Mouse (Mus musculus) cerebellum, adult 18-20 months (tissue): Measurements from ENCODE around the gene Gja5.

Source experiments
- DNase-seq, 2 experiments: peaks; one replicate each; pipeline ENCODE4 v3.0.0; 2021

The Gja5 gene

DNA sequence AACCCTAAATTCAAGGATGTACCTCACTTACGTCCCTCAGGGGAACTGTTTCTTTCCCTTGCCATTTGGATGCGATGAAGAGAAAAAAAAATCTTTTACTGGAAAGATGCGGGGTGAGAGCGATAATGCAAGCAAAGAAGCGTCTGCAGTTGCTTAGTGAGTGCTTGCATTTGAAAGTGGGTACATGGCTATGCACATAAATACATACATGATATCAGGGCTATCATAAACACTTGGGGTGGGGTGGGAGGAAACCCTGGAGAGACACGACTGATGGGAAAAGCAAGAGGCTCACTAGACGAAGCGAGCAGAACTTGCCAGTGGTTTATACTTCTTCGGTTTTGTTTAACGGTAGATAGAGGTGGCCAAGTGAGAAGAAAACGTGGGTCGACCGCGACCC lies at the start of gene Gja5:
Gja5 (plus strand) TSS at position 301 of the 400 bp plus-strand sequence.
- DNase-seq, result no peak

- no peak for DNase-seq
Measured at GRCm38 (mm10) chr3:96855833-96856232, 48.7 kb upstream of the Gja5 start.

DNA sequence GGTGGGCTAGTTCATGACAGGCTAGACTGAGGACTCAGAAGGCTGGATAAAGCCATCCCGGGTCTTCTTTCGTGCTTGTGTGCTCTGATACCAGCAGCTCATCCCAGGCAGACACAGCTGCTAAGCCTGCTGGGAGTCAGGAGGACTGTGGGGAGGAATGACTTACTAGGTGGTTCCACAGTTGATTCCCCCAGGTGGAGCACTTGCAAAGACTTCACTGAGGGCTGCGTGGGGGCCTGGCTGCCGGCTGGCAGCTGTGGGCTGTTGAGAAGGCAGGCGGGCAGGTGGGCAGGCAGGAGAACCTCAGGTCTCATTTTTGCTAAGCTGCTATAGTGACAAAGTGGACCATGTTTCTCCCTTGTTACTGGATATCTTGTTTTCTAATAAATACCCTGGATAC lies 44.0 kb upstream of the Gja5 start:
- no peak for DNase-seq

DNA sequence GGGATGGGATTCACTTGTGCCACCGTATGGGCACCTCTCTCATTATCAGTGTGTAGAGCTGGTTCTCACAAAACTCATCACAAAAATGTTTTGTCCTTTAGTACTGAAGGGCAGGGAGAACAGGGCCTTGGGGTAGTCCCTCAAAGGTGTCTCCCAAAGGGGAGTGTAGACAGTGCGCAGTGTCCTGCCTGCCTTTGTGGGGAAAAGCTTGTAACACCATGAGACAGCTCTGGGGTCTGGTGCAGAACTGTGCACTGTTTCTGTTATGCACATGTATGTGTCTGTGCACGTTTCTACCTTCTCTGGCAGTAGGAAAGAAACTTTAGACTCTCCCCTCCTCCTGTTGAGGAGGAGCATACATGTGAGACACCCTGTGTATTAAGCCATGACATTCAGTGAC lies 36.6 kb upstream of the Gja5 start:
- no peak for DNase-seq

- DNase-seq, result no peak
Measured at GRCm38 (mm10) chr3:96868566-96868965, 35.9 kb upstream of the Gja5 start.

- DNase-seq, result no peak
Measured at GRCm38 (mm10) chr3:96869091-96869490, 35.4 kb upstream of the Gja5 start.

DNA sequence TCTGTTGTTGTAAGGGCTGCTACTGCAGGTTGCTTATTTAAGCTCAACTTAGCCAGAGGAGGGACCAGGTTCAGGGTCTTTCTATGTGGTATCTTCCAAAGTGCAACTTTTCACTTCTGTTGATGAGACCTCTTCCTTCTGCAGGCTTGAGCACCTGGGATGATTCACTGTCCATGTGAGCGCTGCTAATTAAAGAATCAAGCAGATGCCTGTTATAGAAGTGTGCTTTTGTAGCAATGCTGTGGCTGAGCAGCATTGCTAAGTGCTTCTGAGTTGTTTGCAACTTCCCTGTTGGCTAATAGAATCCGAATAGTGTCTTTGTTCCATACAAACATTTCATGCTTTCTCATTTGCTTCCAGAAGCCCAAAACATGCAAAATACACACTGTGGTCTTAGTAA lies 34.2 kb upstream of the Gja5 start:
- DNase-seq, result no peak

DNA sequence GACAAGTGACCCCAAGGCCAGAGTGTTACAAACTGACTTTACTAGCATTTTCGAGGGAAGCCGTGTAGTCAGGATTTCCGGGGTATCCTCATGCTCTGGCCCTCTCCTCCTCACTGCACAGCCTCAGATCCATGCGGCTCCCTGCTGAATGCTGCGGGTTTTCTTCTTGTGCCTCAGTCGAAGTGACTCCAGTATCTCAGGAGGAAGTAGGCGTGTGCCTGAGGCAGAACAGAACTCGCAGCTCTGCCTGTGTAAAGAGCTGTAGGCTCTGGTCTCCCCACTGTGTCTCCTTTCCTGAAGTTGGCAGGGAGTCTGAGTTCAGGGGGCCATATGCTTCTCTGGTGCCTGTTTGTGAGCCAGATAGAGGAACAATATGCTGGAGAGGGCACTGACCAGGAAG lies 33.4 kb upstream of the Gja5 start:
- DNase-seq, result no peak

- no peak for DNase-seq
Measured at GRCm38 (mm10) chr3:96872501-96872900, 32.0 kb upstream of the Gja5 start.

GRCm38 (mm10) chr3:96874808-96875571 lies 29.5 kb upstream of the Gja5 start:
- DNase-seq, result no peak

GRCm38 (mm10) chr3:96879536-96879935 lies 25.0 kb upstream of the Gja5 start:
- DNase-seq, result no peak

DNA sequence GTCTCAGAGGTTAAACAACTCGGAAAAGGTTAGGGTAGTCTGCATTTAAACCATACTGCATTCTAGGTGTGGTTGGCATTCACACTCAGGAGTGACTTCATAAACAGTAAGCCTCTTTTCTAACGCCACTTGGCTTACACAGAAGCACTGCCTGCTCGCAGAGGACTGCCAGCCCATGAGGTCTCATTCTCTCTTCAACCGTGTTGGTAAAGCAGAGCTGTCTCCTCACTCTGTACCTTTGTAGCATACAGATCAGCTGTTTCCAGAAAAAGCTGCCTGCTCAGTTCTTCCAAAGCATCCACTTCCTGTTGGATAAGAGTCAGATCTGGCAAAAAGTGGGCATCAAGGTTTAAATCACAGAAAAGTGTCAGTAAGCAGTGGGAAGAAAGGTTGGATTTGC lies 24.1 kb upstream of the Gja5 start:
- no peak for DNase-seq

DNA sequence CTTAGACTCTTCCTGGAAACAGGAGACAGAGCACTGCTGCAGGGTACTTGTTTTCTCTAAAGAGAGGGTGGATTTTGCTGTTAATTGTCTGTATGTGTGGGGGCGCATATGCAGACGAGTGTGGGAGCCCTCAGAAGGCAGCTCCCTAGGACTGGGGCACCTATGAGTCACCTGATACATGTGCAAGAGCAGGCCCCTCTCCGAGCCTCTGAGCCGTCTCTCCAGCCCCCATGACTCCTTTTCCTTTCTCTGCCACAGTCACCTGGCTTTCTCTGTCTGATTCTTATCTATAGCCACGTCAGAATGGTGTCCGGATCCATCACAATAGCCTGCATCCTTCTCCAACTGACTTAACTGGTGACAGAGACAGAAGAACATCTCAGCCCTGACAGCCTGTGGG lies 22.9 kb upstream of the Gja5 start:
- no peak for DNase-seq

- DNase-seq, result no peak
Measured at GRCm38 (mm10) chr3:96882061-96882849, 22.2 kb upstream of the Gja5 start.

- DNase-seq, result no peak
Measured at GRCm38 (mm10) chr3:96883690-96884089, 20.8 kb upstream of the Gja5 start.

DNA sequence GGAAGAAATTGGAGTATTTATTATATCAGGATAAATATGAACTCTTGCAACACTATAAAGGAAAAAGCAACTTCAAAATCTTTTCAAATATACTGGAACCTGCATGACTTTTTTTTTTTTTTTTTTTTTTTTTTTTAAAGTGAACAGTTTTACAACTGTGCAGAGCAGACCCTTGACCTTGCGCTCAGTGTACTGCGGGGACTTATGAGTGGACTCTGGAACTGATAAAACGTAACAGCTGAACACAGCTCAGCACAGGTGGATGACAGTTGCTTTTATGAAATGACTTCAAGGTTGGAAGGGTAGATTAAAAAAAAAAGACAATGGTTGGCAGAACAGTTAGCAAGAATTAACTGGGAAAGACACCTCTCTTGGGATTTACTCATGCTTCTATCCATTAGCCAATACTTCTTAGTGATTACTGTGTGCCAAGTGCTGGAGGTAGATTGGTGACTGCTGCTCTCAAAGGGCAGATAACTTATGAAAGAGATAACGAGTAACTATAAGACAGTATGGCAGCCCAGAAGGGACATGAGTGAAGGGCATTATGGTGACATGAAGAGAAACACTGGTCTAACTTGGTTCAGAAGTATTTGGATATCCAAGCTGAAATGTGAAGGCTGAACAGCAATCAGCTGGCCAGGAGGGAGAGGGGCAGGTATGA lies 2.0 kb upstream of the Gja5 start:
- no peak for DNase-seq

DNA sequence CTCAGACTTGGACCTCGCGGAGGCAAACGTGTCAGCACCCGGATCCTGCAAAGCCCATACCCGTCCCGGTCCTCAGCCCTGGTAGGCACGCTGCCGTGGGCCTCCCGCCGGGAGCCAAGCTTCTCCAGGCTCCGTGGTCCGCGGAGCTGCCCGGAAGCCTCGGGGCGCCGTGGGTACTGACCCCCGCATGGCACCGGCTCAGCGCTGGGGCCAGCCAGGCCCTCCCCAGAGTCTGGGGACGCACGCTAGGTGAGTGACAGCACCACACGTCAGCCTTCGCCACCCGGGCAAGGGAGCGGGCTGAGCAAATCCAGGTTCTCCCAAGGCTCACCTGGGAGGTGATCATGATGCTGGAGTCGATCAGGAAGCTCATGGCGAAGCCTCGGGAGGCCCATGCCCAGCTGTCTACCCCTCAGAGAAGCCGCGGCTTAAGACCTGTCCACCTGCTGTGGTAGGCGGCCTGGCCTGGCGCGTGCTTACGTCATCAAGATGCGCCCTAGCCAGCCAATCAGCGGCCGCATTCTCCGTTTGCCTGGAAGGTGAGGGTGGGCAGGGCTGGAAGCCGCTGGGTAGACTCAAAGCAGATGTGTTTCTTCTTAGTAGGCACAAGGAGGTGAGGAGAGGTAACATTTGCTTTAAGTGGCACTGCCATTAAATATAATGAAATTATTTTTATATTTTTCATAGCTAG lies 503 bp downstream of the Gja5 start, which contains the start of gene Gpr89:
Gpr89 (minus strand) TSS at position 496 of the 691 bp plus-strand sequence.
- peak; percentile 96 to 97 for DNase-seq

DNA sequence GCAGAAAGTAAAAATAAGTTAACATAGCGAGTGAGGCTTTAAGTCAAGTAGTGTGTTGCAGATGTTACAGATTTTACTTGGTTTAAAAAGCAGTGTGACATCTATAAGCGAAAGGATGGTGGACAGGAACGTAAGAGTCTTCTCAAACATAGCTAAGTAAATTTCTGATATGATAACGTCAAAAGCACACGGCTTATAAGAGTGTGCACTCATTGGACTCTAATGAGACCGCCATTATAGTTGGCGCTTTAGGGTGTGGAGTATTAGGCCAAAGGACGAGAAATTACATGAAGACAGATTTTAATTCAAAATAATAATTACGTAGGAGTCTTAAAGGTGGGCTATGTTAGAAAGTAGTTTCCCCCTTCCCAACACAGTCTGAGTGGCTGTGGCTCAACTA lies 1.1 kb downstream of the Gja5 start:
- no peak for DNase-seq

GRCm38 (mm10) chr3:96920991-96921390 lies 16.5 kb downstream of the Gja5 start:
- no peak for DNase-seq

- no peak for DNase-seq
Measured at GRCm38 (mm10) chr3:96924631-96925030, 20.1 kb downstream of the Gja5 start.

GRCm38 (mm10) chr3:96925920-96926319 lies 21.4 kb downstream of the Gja5 start, which contains the start of gene Gja8:
TSS of gene Gja8 (minus strand) at chr3:96926020.
- DNase-seq, result no peak

DNA sequence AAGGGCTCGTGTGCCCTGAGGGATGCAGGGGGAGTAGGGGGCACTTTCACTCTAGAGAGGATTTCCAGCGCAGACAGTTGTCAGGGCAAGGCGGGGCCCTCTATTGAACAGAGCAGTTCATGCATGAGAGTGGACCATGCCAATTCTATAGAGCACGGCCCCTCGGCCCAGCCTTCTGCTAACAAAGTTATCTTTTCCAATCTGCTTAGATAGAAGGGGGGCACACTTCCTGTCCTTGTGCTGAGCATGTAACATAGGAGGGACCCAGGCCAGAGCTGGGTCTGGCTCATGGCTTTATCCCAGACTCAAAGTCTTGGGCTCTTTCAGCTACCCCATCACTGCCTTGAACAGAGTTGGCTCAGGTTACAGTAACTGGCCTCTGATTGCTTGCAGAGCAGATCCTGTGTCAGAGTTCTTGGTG lies 26.8 kb downstream of the Gja5 start:
- DNase-seq, result no peak

DNA sequence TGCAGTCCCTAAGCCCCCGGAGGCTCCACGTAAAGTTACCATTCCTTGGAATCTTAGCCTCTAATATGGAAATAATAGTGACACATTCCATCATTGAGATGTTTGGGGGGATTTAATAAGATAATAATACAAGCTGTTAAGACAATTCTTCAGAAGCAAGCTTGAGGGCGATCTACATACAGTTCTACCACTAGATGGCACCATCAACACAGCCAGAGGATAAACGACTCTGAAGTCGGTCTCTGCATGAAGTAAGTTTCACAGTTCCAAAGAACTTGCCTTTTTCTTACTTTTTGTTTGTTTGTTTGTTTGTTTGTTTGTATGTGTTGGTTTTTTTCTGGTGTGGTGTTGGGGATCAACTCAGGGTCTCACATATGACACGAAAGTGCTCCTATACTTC lies 31.7 kb downstream of the Gja5 start:
- peak; percentile 14 to 26 for DNase-seq
